Mouse (Mus musculus) brain, embryonic 14.5 days (tissue): Measurements from ENCODE around the gene Runx1.

Source experiments
- CTCF ChIP-seq: fragments of 200-500 bp; IDR thresholded peaks from 2 replicates; pipeline ENCODE4 v1.5.1; 2012; ENCODE audit warnings: inconsistent platforms, mild to moderate bottlenecking, moderate library complexity, borderline replicate concordance; ENCODE audit not compliant: insufficient read depth, insufficient read length; ENCODE audit errors: extremely low read depth
- POLR2A ChIP-seq: fragments of 200-500 bp; IDR thresholded peaks from 2 replicates; pipeline ENCODE4 v1.6.1; 2012; ENCODE audit warnings: mild to moderate bottlenecking, inconsistent platforms, borderline replicate concordance; ENCODE audit not compliant: poor library complexity, insufficient read depth, insufficient read length, severe bottlenecking; ENCODE audit errors: extremely low read depth

GRCm38 (mm10) chr16:92863179-92863578, 37.2 kb upstream of the Runx1 start:
- TF ChIP-seq POLR2A (no peak), CTCF (no peak)
